ENCODE assay signal across 19 mouse cellular contexts in the genomic region with DNA sequence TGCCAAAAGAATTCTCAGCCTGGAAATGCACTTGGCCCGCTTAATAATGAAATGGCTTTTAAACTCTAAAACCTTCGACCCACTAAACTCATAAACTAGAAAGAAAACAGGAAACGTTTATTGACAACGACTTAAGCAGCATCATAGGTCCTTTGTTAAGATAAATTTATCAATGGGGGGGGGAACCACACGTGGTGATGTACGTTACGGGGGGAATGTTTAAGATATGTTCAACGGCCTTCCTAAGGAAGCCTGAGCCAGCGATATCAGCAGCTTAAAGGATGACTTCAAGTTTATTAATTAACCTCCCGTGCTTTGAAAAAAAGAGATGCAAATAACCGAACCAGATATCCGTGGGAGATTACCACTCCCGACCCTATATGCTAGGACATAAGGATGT. TPM values are rescaled to one million over a fixed set of nuclear protein-coding genes. Genes with fewer than 3 reads are reported as not detected.
"Had no signal": no experiment of that assay in that cellular context is flagged by ENCODE, and none has a peak within 500 bp of the region (broad histone marks: within the 10 kb centered on the region; RNA-seq: fewer than 3 reads in every experiment).

No protein-coding gene starts in this region.

- H3K4me3 ChIP-seq: heart, embryonic 10.5 days; heart, embryonic 12.5 days; hindbrain, embryonic 10.5 days; hindbrain, embryonic 13.5 days; intestine, embryonic 15.5 days; kidney, embryonic 15.5 days; left cerebral cortex, adult 2 months; limb, embryonic 10.5 days; limb, embryonic 12.5 days; liver, embryonic 13.5 days had no signal

- H3K4me2 ChIP-seq: heart, embryonic 12.5 days; hindbrain, embryonic 13.5 days; intestine, embryonic 15.5 days; kidney, embryonic 15.5 days; limb, embryonic 12.5 days; liver, embryonic 11.5 days; liver, embryonic 13.5 days had no signal

- H3K4me1 ChIP-seq: liver, embryonic 13.5 days had no signal

- H3K9me3 ChIP-seq: heart, embryonic 10.5 days; heart, embryonic 12.5 days; hindbrain, embryonic 10.5 days; hindbrain, embryonic 13.5 days; intestine, embryonic 15.5 days; kidney, embryonic 15.5 days; limb, embryonic 10.5 days; limb, embryonic 12.5 days; liver, embryonic 13.5 days had no signal

- H3K9ac ChIP-seq: heart, embryonic 12.5 days; hindbrain, embryonic 13.5 days; intestine, embryonic 15.5 days; kidney, embryonic 15.5 days; limb, embryonic 12.5 days; liver, embryonic 13.5 days had no signal

- H3K36me3 ChIP-seq: heart, embryonic 10.5 days; heart, embryonic 12.5 days; hindbrain, embryonic 10.5 days; hindbrain, embryonic 13.5 days; intestine, embryonic 15.5 days; kidney, embryonic 15.5 days; limb, embryonic 10.5 days; limb, embryonic 12.5 days; liver, embryonic 13.5 days had no signal

- H3K27me3 ChIP-seq: hindbrain, embryonic 13.5 days; intestine, embryonic 15.5 days; kidney, embryonic 15.5 days; limb, embryonic 12.5 days had no signal

- DNase-seq: gastrocnemius, postnatal 14 days; kidney, adult 11 months; layer of hippocampus, adult 9-11 months; layer of hippocampus, postnatal 36 days; liver had no signal

- H3K27ac ChIP-seq: heart, embryonic 10.5 days; hindbrain, embryonic 10.5 days; hindbrain, embryonic 13.5 days; intestine, embryonic 15.5 days; kidney, embryonic 15.5 days; kidney, postnatal 0 days; left cerebral cortex, adult 2 months; limb, embryonic 10.5 days; limb, embryonic 12.5 days; liver, embryonic 13.5 days had no signal

RNA-seq across cellular contexts. Expression of a gene that starts 29.0 kb away (rescaled TPM):
- total RNA-seq: granulocyte monocyte progenitor cell, adult 5-6 weeks had no signal

RNA-seq across cellular contexts. Expression of a gene that starts 55.5 kb away (rescaled TPM):
- total RNA-seq: granulocyte monocyte progenitor cell, adult 5-6 weeks had no signal
- polyA plus RNA-seq: heart, embryonic 10.5 days; inflammation-experienced regulatory T-cells, adult 6 months had no signal
